Mouse (Mus musculus) heart, postnatal 0 days (tissue): Measurements from ENCODE around the gene Dpagt1. TPM values are rescaled to one million over a fixed set of nuclear protein-coding genes. Genes with fewer than 3 reads are reported as not detected.

Source experiments
- ATAC-seq: fragments of 200-750 bp; cut with Nextera tagmentation; 2 replicates; pipeline ENCODE4 v1.8.0; 2017; ENCODE audit warnings: low read depth, moderate number of reproducible peaks, moderate library complexity; ENCODE audit not compliant: insufficient read depth
- DNase-seq: peaks from one replicate; pipeline ENCODE4 v3.0.0-alpha.2; 2016; ENCODE audit warnings: low spot score
- H3K27ac ChIP-seq: fragments of 300-500 bp; sonication (generic); 2 replicates; pipeline ENCODE4 v1.5.1; 2014; ENCODE audit warnings: low read depth, mild to moderate bottlenecking
- H3K27me3 ChIP-seq: fragments of 300-500 bp; sonication (generic); 2 replicates; pipeline ENCODE4 v1.6.1; 2014; ENCODE audit warnings: low read length, mixed read lengths; ENCODE audit not compliant: control insufficient read depth, insufficient read depth
- H3K36me3 ChIP-seq: fragments of 300-500 bp; sonication (generic); replicated peaks from 2 replicates; pipeline ENCODE4 v1.6.1; 2014; ENCODE audit warnings: low read length, mixed read lengths; ENCODE audit not compliant: control insufficient read depth, insufficient read depth
- H3K4me1 ChIP-seq: fragments of 300-500 bp; sonication (generic); 2 replicates; pipeline ENCODE4 v1.6.1; 2014; ENCODE audit warnings: antibody characterized with exemption; ENCODE audit not compliant: control insufficient read depth, insufficient read depth
- H3K4me2 ChIP-seq: fragments of 300-500 bp; sonication (generic); 2 replicates; pipeline ENCODE4 v1.6.1; 2014; ENCODE audit warnings: low read depth, mild to moderate bottlenecking, low read length, moderate library complexity
- H3K4me3 ChIP-seq: fragments of 300-500 bp; sonication (generic); 2 replicates; pipeline ENCODE4 v1.5.1; 2014; ENCODE audit warnings: low read depth, low read length
- H3K9ac ChIP-seq: fragments of 300-500 bp; sonication (generic); replicated peaks from 2 replicates; pipeline ENCODE4 v1.6.1; 2014; ENCODE audit warnings: low read depth, low read length, mixed read lengths
- H3K9me3 ChIP-seq: fragments of 300-500 bp; sonication (generic); replicated peaks from 2 replicates; pipeline ENCODE4 v1.6.1; 2016; ENCODE audit warnings: low read length; ENCODE audit not compliant: control insufficient read depth
- CTCF ChIP-seq: IDR thresholded peaks from 2 replicates; pipeline ENCODE4 v1.5.1; 2016; ENCODE audit warnings: antibody characterized with exemption, control low read depth, low read depth
- EP300 ChIP-seq: IDR thresholded peaks from 2 replicates; pipeline ENCODE4 v1.6.1; 2016; ENCODE audit warnings: antibody characterized with exemption, low read depth
- WGBS: fragments of 180-500 bp; shearing (Covaris S2); extraction: QIAGEN DNeasy Blood & Tissue Kit; methylation state at CpG from one replicate; pipeline ENCODE4 v1.1.7; 2014; 5-methylcytosine and 5-hydroxymethylcytosine counted together
- polyA plus RNA-seq: library from polyadenylated mRNA; unstranded; fragments of >200 nt; fragmentation: Nextera tagmentation; extraction: Ambion mirVana; gene quantifications from 2 replicates; pipeline ENCODE4 v1.2.1, GENCODE M21; 2015
- total RNA-seq: library from RNA; depleted of rRNA; stranded (reverse); fragments of >200 nt; gene quantifications from 2 replicates; pipeline ENCODE4 v1.2.3, GENCODE M21; 2014; ENCODE audit warnings: low replicate concordance

The Dpagt1 gene
- total and polyA plus RNA-seq, 2 experiments from 2014 or later: 24.5 to 33.3 TPM

DNA sequence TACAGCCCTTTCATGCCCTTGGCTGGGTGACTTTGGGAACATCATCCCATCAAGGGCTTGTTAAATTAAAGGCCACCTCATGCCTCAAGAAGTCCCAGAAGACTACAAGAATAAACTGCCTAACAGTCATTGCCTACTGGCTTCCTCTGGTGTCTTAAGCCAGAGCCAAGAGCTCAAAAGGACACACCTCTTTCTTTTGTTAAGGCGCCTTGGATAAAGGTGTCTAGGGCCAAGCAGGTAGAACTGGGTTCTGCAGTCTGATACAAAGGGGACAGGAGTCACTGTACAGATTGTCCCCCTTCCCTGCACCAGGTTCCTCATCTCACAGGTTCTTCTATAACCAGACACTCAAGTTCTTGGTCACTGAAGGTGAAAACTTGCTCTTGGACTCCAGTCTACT, 16.8 kb downstream of the Dpagt1 start:
- Histone ChIP-seq H3K9me3 (no peaks in the 10 kb centered on the region), H3K4me2 (peak overlapping the region; percentile 85), H3K36me3 (peaks cover 39% of the 10 kb centered on the region), H3K27ac (peak overlapping the region; percentile 98; the same call in 1 of the 2 replicates), H3K27me3 (no peaks in the 10 kb centered on the region), H3K9ac (no peak overlapping the region), H3K4me1 (peaks cover 11% of the 10 kb centered on the region; the same call in 1 of the 2 replicates), H3K4me3 (no peak overlapping the region)
- no peak for DNase-seq
- ATAC-seq: no peak
- no peak for TF ChIP-seq EP300
- no peak for TF ChIP-seq CTCF
- 88% methylated on average over 1 of the region's 1 CpGs for WGBS

DNA sequence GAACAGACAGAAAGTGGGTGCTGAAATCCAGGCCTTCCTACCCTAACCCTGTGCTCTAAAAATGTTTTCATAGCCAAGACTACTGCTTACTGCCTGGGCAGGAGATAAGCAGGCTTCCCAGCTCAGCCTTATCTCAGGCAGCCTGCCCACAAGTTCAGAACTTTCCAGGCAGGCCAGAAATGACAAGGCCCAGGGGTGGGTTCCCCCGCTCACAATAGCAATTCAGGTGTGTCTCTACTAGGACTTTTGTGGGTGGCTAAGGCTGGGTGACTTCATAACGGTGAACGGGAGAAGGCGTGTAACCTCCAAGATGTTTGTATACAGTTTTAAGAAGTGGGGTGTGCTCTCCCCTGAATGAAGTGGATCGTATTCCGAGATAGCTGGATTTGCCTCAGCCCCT, 17.5 kb downstream of the Dpagt1 start:
- 2% methylated on average over 6 of the region's 6 CpGs for WGBS

GRCm38 (mm10) chr9:44343781-44344421, 18.1 kb downstream of the Dpagt1 start, which contains the start of gene Hmbs:
Gene Hmbs (minus strand): TSS chr9:44344228.
- H3K4me1 ChIP-seq: peaks cover 9% of the 10 kb centered on the region; the same call in 1 of the 2 replicates
- WGBS: under 1% methylated on average over 38 of the region's 39 CpGs
- H3K4me3 ChIP-seq: peak within 1 kb of the TSS; percentile 91
- peak; percentile 96 for ATAC-seq
- no peaks in the 10 kb centered on the region for H3K27me3 ChIP-seq
- peak within 1 kb of the TSS; percentile 75 for H3K9ac ChIP-seq
- H3K4me2 ChIP-seq: peak within 1 kb of the TSS; percentile 85
- H3K27ac ChIP-seq: peak within 1 kb of the TSS; percentile 98
- peaks cover 45% of the 10 kb centered on the region for H3K36me3 ChIP-seq
- TF ChIP-seq CTCF (no peak), EP300 (peak; percentile 68; the same call in 1 of the 2 replicates)
- peak; percentile 92 for DNase-seq
- H3K9me3 ChIP-seq: no peaks in the 10 kb centered on the region

More for the DNA sequence above, 17.5 kb downstream of the Dpagt1 start:
- no peak for TF ChIP-seq EP300
- no peak for TF ChIP-seq CTCF
- Histone ChIP-seq H3K4me1 (peaks cover 9% of the 10 kb centered on the region; the same call in 1 of the 2 replicates), H3K27ac (peak overlapping the region; percentile 98), H3K9ac (peak overlapping the region; percentile 75), H3K36me3 (peaks cover 43% of the 10 kb centered on the region), H3K9me3 (no peaks in the 10 kb centered on the region), H3K27me3 (no peaks in the 10 kb centered on the region), H3K4me3 (peak overlapping the region; percentile 91), H3K4me2 (peak overlapping the region; percentile 85)
- ATAC-seq (peak; percentile 39), DNase-seq (peak; percentile 54)

DNA sequence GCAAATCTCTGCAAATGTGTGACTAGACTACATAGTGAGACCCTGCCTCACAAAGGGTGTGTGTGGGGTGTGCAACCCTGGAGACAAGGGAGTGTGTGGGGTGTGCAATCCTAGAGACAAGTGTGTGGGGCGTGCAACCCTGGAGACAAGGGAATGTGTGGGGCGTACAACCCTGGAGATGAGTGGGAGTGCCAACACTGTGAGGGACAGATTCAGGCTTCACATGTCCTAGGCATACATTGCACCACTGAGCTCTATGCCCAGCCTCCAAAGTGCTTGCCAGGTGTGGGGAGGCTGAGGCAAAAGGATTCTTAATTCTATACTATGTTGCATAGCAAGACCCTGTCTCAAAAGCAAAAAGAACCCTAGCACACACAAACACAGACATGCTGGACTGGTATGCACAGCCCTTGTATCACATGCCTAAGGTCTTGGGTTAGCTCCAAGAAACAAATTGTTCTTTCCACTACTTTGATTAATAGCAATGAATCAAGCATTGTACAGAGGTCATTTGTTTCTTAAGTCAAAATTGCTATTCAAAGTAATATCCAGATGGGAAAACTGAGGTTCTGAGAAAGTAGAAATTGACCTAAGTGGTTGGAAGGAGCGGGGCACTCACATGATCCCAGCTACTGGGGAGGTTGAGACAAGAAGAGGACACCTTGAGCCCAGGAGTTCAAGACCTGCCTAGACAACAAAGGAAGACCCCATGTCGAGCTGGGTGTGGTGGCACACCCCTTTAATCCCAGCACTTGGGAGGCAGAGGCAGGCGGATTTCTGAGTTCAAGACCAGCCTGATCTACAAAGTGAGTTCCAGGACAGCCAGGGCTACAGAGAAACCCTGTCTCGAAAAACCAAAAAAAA, 20.0 kb downstream of the Dpagt1 start:
- DNase-seq (no peak), ATAC-seq (no peak)
- Histone ChIP-seq H3K36me3 (peaks cover 44% of the 10 kb centered on the region), H3K4me2 (no peak overlapping the region), H3K4me3 (no peak overlapping the region), H3K27me3 (no peaks in the 10 kb centered on the region), H3K9ac (no peak overlapping the region), H3K9me3 (no peaks in the 10 kb centered on the region), H3K27ac (no peak overlapping the region), H3K4me1 (peaks cover 9% of the 10 kb centered on the region; the same call in 1 of the 2 replicates)
- WGBS: 77% methylated on average over 6 of the region's 6 CpGs
- TF ChIP-seq EP300: no peak

GRCm38 (mm10) chr9:44347166-44347565, 21.3 kb downstream of the Dpagt1 start:
- Histone ChIP-seq H3K36me3 (peaks cover 52% of the 10 kb centered on the region), H3K9me3 (no peaks in the 10 kb centered on the region), H3K4me2 (no peak overlapping the region), H3K9ac (no peak overlapping the region), H3K4me3 (no peak overlapping the region), H3K27me3 (no peaks in the 10 kb centered on the region), H3K27ac (no peak overlapping the region), H3K4me1 (peaks cover 7% of the 10 kb centered on the region; the same call in 1 of the 2 replicates)
- no peak for ATAC-seq
- TF ChIP-seq CTCF (no peak), EP300 (no peak)
- 88% methylated on average over 9 of the region's 9 CpGs for WGBS
- no peak for DNase-seq
